Mouse (Mus musculus) lung, embryonic 14.5 days (tissue): ENCODE data around the gene Dgkg. TPM values are rescaled to one million over a fixed set of nuclear protein-coding genes. Genes with fewer than 3 reads are reported as not detected.

Experiments
- ATAC-seq: fragments of 200-750 bp; cut with Nextera tagmentation; 2 replicates; pipeline ENCODE4 v1.8.0; 2017; ENCODE audit warnings: mild to moderate bottlenecking, moderate TSS enrichment, moderate library complexity; ENCODE audit not compliant: insufficient read depth
- DNase-seq: peaks from one replicate; pipeline ENCODE4 v3.0.0-alpha.2; 2015
- H3K27ac ChIP-seq: fragments of 300-500 bp; sonication (generic); 2 replicates; pipeline ENCODE4 v1.5.1; 2014; ENCODE audit warnings: low read depth, mild to moderate bottlenecking, moderate library complexity
- H3K27me3 ChIP-seq: fragments of 300-500 bp; sonication (generic); 2 replicates; pipeline ENCODE4 v1.6.1; 2014; ENCODE audit warnings: low read length, control low read depth; ENCODE audit not compliant: insufficient read depth
- H3K36me3 ChIP-seq: fragments of 300-500 bp; sonication (generic); 2 replicates; pipeline ENCODE4 v1.6.1; 2014; ENCODE audit warnings: control low read depth; ENCODE audit not compliant: insufficient read depth
- H3K4me1 ChIP-seq: fragments of 300-500 bp; sonication (generic); 2 replicates; pipeline ENCODE4 v1.6.1; 2014; ENCODE audit warnings: antibody characterized with exemption, control low read depth; ENCODE audit not compliant: insufficient read depth
- H3K4me2 ChIP-seq: fragments of 300-500 bp; sonication (generic); 2 replicates; pipeline ENCODE4 v1.6.1; 2014; ENCODE audit warnings: mild to moderate bottlenecking
- H3K4me3 ChIP-seq: fragments of 300-500 bp; sonication (generic); 2 replicates; pipeline ENCODE4 v1.5.1; 2014; ENCODE audit warnings: low read depth, low read length
- H3K9ac ChIP-seq: fragments of 300-500 bp; sonication (generic); 2 replicates; pipeline ENCODE4 v1.6.1; 2014
- H3K9me3 ChIP-seq: fragments of 300-500 bp; sonication (generic); 2 replicates; pipeline ENCODE4 v1.6.1; 2016; ENCODE audit warnings: low read depth, low read length, control low read depth
- CTCF ChIP-seq: IDR thresholded peaks from 2 replicates; pipeline ENCODE4 v1.5.1; 2016; ENCODE audit warnings: antibody characterized with exemption, low read depth
- WGBS: fragments of 180-500 bp; shearing (Covaris S2); extraction: QIAGEN DNeasy Blood & Tissue Kit; methylation state at CpG from one replicate; pipeline ENCODE4 v1.1.7; 2014; 5-methylcytosine and 5-hydroxymethylcytosine counted together
- polyA plus RNA-seq: library from polyadenylated mRNA; unstranded; fragments of >200 nt; fragmentation: Nextera tagmentation; extraction: Ambion mirVana; gene quantifications from 2 replicates; pipeline ENCODE4 v1.2.1, GENCODE M21; 2014

Dgkg gene
- polyA plus RNA-seq, 1 experiment from 2014 or later: 0.49 TPM

- H3K4me2 ChIP-seq: no peak overlapping the region
- H3K36me3 ChIP-seq: no peaks in the 10 kb centered on the region
- no peak for TF ChIP-seq CTCF
- peaks cover 15% of the 10 kb centered on the region; the same call in 1 of the 2 replicates for H3K4me1 ChIP-seq
- no peak for ATAC-seq
- no peak overlapping the region for H3K9ac ChIP-seq
- H3K9me3 ChIP-seq: no peaks in the 10 kb centered on the region
- H3K27ac ChIP-seq: no peak overlapping the region
- DNase-seq: no peak
- no peak overlapping the region for H3K4me3 ChIP-seq
- H3K27me3 ChIP-seq: no peaks in the 10 kb centered on the region
- WGBS: 70% methylated on average over 9 of the region's 9 CpGs
Observed at GRCm38 (mm10) chr16:22491446-22492166, 165.4 kb downstream of the Dgkg start.

- no peak for TF ChIP-seq CTCF
Observed at GRCm38 (mm10) chr16:22483900-22484299, 173.1 kb downstream of the Dgkg start.

DNA sequence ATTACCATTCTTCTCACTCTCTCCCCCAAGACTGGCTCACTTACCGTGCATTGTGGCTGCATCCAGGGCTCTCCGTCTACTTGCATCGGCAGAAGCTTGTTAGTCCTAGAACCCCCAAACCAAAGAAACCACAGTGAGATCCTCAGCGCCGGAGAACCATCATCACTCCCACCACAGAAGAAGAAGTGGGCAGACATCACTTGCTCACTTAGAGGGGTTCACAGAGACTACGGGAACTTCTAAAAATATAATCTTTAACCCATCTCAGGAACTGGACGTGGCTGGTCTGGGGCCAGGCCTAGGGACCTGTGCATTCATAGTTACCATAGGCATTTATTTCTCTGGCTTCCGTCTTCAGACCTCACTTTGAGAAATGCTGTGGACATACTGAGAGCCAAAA lies 177.7 kb downstream of the Dgkg start:
- DNase-seq (no peak), ATAC-seq (no peak)
- WGBS: 93% methylated on average over 8 of the region's 8 CpGs
- Histone ChIP-seq H3K9ac (no peak overlapping the region), H3K4me2 (no peak overlapping the region), H3K9me3 (no peaks in the 10 kb centered on the region), H3K4me1 (no peaks in the 10 kb centered on the region), H3K27me3 (no peaks in the 10 kb centered on the region), H3K4me3 (no peak overlapping the region), H3K36me3 (no peaks in the 10 kb centered on the region), H3K27ac (no peak overlapping the region)
- TF ChIP-seq CTCF: no peak

More at GRCm38 (mm10) chr16:22483900-22484299, 173.1 kb downstream of the Dgkg start:
- H3K9ac ChIP-seq: no peak overlapping the region
- H3K4me3 ChIP-seq: no peak overlapping the region
- H3K4me2 ChIP-seq: no peak overlapping the region
- no peaks in the 10 kb centered on the region for H3K4me1 ChIP-seq
- no peak for ATAC-seq
- H3K36me3 ChIP-seq: no peaks in the 10 kb centered on the region
- H3K27ac ChIP-seq: no peak overlapping the region
- 85% methylated on average over 1 of the region's 1 CpGs for WGBS
- no peaks in the 10 kb centered on the region for H3K9me3 ChIP-seq
- no peak for DNase-seq
- H3K27me3 ChIP-seq: no peaks in the 10 kb centered on the region

DNA sequence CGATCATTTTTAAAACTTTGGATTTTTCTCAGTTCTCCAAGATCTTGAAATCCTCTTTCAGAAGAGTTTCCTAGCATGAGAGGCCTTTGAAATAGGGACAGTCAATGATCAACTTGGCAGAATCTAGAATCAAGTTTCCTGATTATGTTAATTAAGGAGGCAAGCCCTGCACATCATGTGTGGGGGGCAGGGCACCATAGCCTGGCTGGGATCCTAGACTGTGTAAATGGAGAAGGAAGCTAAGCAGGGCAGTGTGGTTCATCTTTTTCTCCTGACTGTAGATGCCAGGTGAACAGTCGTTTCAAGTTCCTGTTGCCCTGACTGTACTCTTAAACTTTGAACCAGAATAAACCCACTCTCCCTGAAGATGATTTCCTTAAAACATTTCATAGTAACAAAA lies 185.3 kb downstream of the Dgkg start:
- DNase-seq (no peak), ATAC-seq (no peak)
- H3K27me3 ChIP-seq: no peaks in the 10 kb centered on the region
- no peaks in the 10 kb centered on the region for H3K4me1 ChIP-seq
- H3K36me3 ChIP-seq: no peaks in the 10 kb centered on the region
- no peak overlapping the region for H3K4me3 ChIP-seq
- H3K27ac ChIP-seq: no peak overlapping the region
- H3K4me2 ChIP-seq: no peak overlapping the region
- no peak overlapping the region for H3K9ac ChIP-seq
- WGBS: 65% methylated on average over 2 of the region's 2 CpGs
- no peaks in the 10 kb centered on the region for H3K9me3 ChIP-seq
- no peak for TF ChIP-seq CTCF

DNA sequence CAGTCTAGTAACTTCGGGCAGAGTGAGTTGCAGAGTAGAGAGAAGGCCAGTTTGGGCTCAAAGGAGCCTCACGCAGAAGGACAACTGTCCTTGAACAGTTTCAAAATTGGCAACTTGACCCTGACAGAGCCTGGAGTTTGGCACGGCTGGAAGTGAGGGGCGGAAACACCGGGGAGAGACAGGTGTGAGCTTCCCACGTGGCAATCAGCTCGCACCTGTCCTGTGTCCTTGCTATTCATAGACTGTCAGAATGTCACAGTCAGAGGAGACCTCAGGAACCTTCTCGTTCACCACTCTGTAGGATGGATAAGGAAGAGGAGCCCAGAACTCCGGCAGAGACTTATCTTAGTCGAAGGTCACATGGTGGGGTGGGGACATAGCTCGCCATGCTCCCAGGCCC lies 187.6 kb downstream of the Dgkg start:
- Histone ChIP-seq H3K9ac (no peak overlapping the region), H3K4me1 (no peaks in the 10 kb centered on the region), H3K4me3 (no peak overlapping the region), H3K9me3 (no peaks in the 10 kb centered on the region), H3K4me2 (no peak overlapping the region), H3K27ac (peak overlapping the region; percentile 20; the same call in 1 of the 2 replicates), H3K27me3 (no peaks in the 10 kb centered on the region), H3K36me3 (no peaks in the 10 kb centered on the region)
- DNase-seq (no peak), ATAC-seq (no peak)
- no peak for TF ChIP-seq CTCF
- 63% methylated on average over 11 of the region's 11 CpGs for WGBS

GRCm38 (mm10) chr16:22467111-22467510 lies 189.9 kb downstream of the Dgkg start:
- Histone ChIP-seq H3K4me3 (no peak overlapping the region), H3K36me3 (no peaks in the 10 kb centered on the region), H3K27ac (no peak overlapping the region), H3K4me1 (no peaks in the 10 kb centered on the region), H3K27me3 (no peaks in the 10 kb centered on the region), H3K9ac (no peak overlapping the region), H3K4me2 (no peak overlapping the region), H3K9me3 (no peaks in the 10 kb centered on the region)
- 67% methylated on average over 2 of the region's 2 CpGs for WGBS
- DNase-seq: no peak
- no peak for TF ChIP-seq CTCF
- ATAC-seq: no peak

DNA sequence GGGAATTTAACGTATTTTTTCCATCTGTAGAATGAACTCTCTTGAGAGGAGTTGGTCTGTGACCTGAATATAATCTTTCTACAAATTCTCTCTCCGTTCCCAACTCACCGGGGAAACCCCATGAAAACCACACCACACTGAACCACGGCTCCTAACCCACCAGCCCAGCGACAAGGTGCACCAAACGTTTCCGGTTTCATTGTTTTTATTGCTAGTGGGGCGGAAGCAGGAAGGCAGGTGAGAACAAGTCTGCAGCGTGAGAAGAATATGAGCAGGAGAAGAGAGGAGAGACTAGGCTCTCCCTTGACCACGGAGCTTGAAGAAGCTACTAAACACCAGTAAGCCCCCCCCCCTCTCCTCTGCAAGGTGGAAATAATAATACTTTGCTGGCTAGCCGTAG lies 190.6 kb downstream of the Dgkg start:
- ATAC-seq: no peak
- Histone ChIP-seq H3K4me2 (no peak overlapping the region), H3K4me1 (no peaks in the 10 kb centered on the region), H3K27me3 (no peaks in the 10 kb centered on the region), H3K27ac (no peak overlapping the region), H3K36me3 (no peaks in the 10 kb centered on the region), H3K9ac (no peak overlapping the region), H3K4me3 (no peak overlapping the region), H3K9me3 (no peaks in the 10 kb centered on the region)
- no peak for DNase-seq
- WGBS: 71% methylated on average over 11 of the region's 11 CpGs
- TF ChIP-seq CTCF: no peak
